ENCODE assay signal across 8 mouse cellular contexts in genomic region chr9:14379769-14380385, GRCm38 (mm10). TPM values are rescaled to one million over a fixed set of nuclear protein-coding genes. Genes with fewer than 3 reads are reported as not detected.
DNase-seq lines count a peak whose midpoint lies in the region; ATAC-seq and TF ChIP-seq lines count a peak whose summit lies in the region.

No protein-coding gene starts in this region.

- no peak for ATAC-seq in heart, embryonic 14.5 days (ENCODE audit: insufficient number of reproducible peaks, insufficient read depth, low FRiP score, low read depth)
- no peak for ATAC-seq in liver, postnatal 0 days

- no peaks in the 10 kb centered on the region for H3K36me3 ChIP-seq in heart, embryonic 14.5 days (ENCODE audit: control insufficient read depth, insufficient read depth, low read length)
- peaks cover 0 to 26% of the 10 kb centered on the region in 2 experiments; a peak in 2 of 4 replicates for H3K36me3 ChIP-seq in MEL (ENCODE audit: control insufficient read depth in 1 of 2, insufficient read depth in 2 of 2, low read length in 2 of 2)
- no peaks in the 10 kb centered on the region for H3K36me3 ChIP-seq in liver, postnatal 0 days (replicated peaks; ENCODE audit: insufficient read depth, low read length)

- WGBS in heart, embryonic 14.5 days: 38% methylated on average over 8 of the region's 8 CpGs
- WGBS in liver, postnatal 0 days (ENCODE audit: insufficient replicate concordance): 26% methylated on average over 8 of the region's 8 CpGs

- no peak for TF ChIP-seq POLR2A in MEL (IDR thresholded peaks at IDR 0.05; ENCODE audit: control insufficient read depth in 1 of 2, insufficient read depth in 1 of 2, low read depth in 1 of 2, low read length in 2 of 2, poor library complexity in 1 of 2)

- H3K9ac ChIP-seq in heart, embryonic 14.5 days (ENCODE audit: low read length): peak overlapping the region; percentile 76
- H3K9ac ChIP-seq in MEL (ENCODE audit: control insufficient read depth, low read depth, low read length, poor library complexity, severe bottlenecking): peak overlapping the region; percentile 81
- peak overlapping the region; percentile 79 for H3K9ac ChIP-seq in liver, postnatal 0 days (replicated peaks)

- no peak for TF ChIP-seq EP300 in MEL (IDR thresholded peaks at IDR 0.05; ENCODE audit: low read depth in 1 of 2, low read length in 2 of 2)
- TF ChIP-seq EP300 in liver, postnatal 0 days (IDR thresholded peaks at IDR 0.05; ENCODE audit: low read depth): no peak

- peak overlapping the region; percentile 55 to 58 for H3K4me3 ChIP-seq in heart, embryonic 14.5 days (ENCODE audit: control insufficient read depth in 1 of 2, insufficient read depth in 1 of 2, low read depth in 1 of 2, low read length in 2 of 2)
- peak overlapping the region; percentile 48 to 65 for H3K4me3 ChIP-seq in MEL (ENCODE audit: control insufficient read depth in 1 of 2, insufficient read depth in 1 of 2, low read depth in 2 of 2, low read length in 2 of 2)
- peak overlapping the region; percentile 75 for H3K4me3 ChIP-seq in liver, postnatal 0 days (ENCODE audit: low read depth, low read length)

- H3K79me2 ChIP-seq in MEL (ENCODE audit: control insufficient read depth, insufficient read depth, low read length, poor library complexity): peaks cover 12% of the 10 kb centered on the region

- DNase-seq in heart, adult 8-10 months (ENCODE audit: low spot score): no peak
- no peak for DNase-seq in MEL (ENCODE audit: low read depth, low spot score)
- peak; percentile 11 for DNase-seq in forelimb bud, embryonic 11.5 days (ENCODE audit: low read depth, low spot score)
- DNase-seq in liver, postnatal 0 days: no peak
- no peak for DNase-seq in layer of hippocampus, adult 8-10 months (ENCODE audit: low spot score in 2 of 2)
- DNase-seq in cerebellum, adult 9-10 months: no peak
- DNase-seq in adrenal gland, postnatal 36 days: no peak

- peaks cover 7 to 15% of the 10 kb centered on the region in 2 experiments; a peak in 3 of 4 replicates for H3K4me1 ChIP-seq in heart, embryonic 14.5 days (ENCODE audit: control insufficient read depth in 2 of 2, insufficient read depth in 2 of 2, low read length in 2 of 2)
- H3K4me1 ChIP-seq in MEL (ENCODE audit: control insufficient read depth in 1 of 2, insufficient read depth in 2 of 2, low read length in 2 of 2): peaks cover 10 to 37% of the 10 kb centered on the region in 2 experiments
- peaks cover 12% of the 10 kb centered on the region for H3K4me1 ChIP-seq in liver, postnatal 0 days (ENCODE audit: insufficient read depth)

- no peaks in the 10 kb centered on the region for H3K27me3 ChIP-seq in heart, embryonic 14.5 days (ENCODE audit: control insufficient read depth, insufficient read depth, low read length)
- H3K27me3 ChIP-seq in MEL (ENCODE audit: control insufficient read depth in 1 of 2, insufficient read depth in 2 of 2, low read length in 2 of 2): no peaks in the 10 kb centered on the region
- no peaks in the 10 kb centered on the region for H3K27me3 ChIP-seq in liver, postnatal 0 days (ENCODE audit: insufficient read depth, low read length)

- H3K4me2 ChIP-seq in heart, embryonic 14.5 days (ENCODE audit: low read length): peak overlapping the region; percentile 98
- peak overlapping the region; percentile 81 for H3K4me2 ChIP-seq in liver, postnatal 0 days (ENCODE audit: low read depth, low read length)

- TF ChIP-seq RAD21 in MEL (IDR thresholded peaks at IDR 0.05; ENCODE audit: low read depth, low read length): no peak

- no peak for TF ChIP-seq CTCF in MEL (IDR thresholded peaks at IDR 0.05 in 2 of 3, conservative IDR thresholded peaks at IDR 0.05 in 1 of 3; ENCODE audit: control insufficient read depth in 1 of 3, insufficient read depth in 1 of 3, low read depth in 2 of 3, low read length in 3 of 3, poor library complexity in 1 of 3, severe bottlenecking in 1 of 3)
- TF ChIP-seq CTCF in liver, postnatal 0 days (IDR thresholded peaks at IDR 0.05; ENCODE audit: low read depth): no peak

- no peak overlapping the region for H3K27ac ChIP-seq in heart, embryonic 14.5 days (replicated peaks in 1 of 2; ENCODE audit: control insufficient read depth in 1 of 2, insufficient read depth in 1 of 2, low read depth in 2 of 2, low read length in 2 of 2)
- no peak overlapping the region for H3K27ac ChIP-seq in MEL (ENCODE audit: control insufficient read depth, low read depth, low read length)
- peak overlapping the region; percentile 73 for H3K27ac ChIP-seq in liver, postnatal 0 days (ENCODE audit: low read depth)

- no peaks in the 10 kb centered on the region for H3K9me3 ChIP-seq in heart, embryonic 14.5 days (ENCODE audit: control insufficient read depth, low read length)
- no peaks in the 10 kb centered on the region for H3K9me3 ChIP-seq in MEL (replicated peaks; ENCODE audit: insufficient read depth, low read length)
- no peaks in the 10 kb centered on the region for H3K9me3 ChIP-seq in liver, postnatal 0 days (ENCODE audit: low read length)

TF ChIP-seq in MEL, 35 proteins besides CTCF, POLR2A, EP300 and RAD21:
- TF ChIP-seq CHD1 (IDR thresholded peaks at IDR 0.05; ENCODE audit: low read depth, low read length): no peak
- TF ChIP-seq JUND (IDR thresholded peaks at IDR 0.05; ENCODE audit: low read depth, low read length): no peak

RNA-seq across cellular contexts. Expression of gene Endod1, which starts 1.4 kb away (rescaled TPM):
- 7.1 and 8.7 TPM in 2 replicates for polyA plus RNA-seq in heart, embryonic 14.5 days (2014; fragmentation: Nextera tagmentation; extraction: Ambion mirVana)
- 1 to 10 TPM; 6.2 to 7.6 (median 7.1) TPM for total RNA-seq in heart, adult 8-10 months (2022)
- 20.4 and 33.7 TPM in 2 replicates for total RNA-seq in MEL (2012; rRNA removed)
- 10 to 100 TPM in 1 of 2 experiments, not detected in 1; 31.1 TPM for polyA plus RNA-seq in MEL (2012; ENCODE audit: insufficient read depth in 1 of 2, insufficient read length in 2 of 2, low read depth in 1 of 2, low replicate concordance in 2 of 2, missing spikeins in 1 of 2)
- polyA plus RNA-seq in liver, postnatal 0 days (2015; fragmentation: Nextera tagmentation; extraction: Ambion mirVana): 11.6 and 12.4 TPM in 2 replicates
- 10 to 100 TPM; 72.9 to 94.9 (median 82.4) TPM for total RNA-seq in layer of hippocampus, adult 8-10 months (2022)
- 10 to 100 TPM; 15.5 to 16.7 TPM for total RNA-seq in adrenal gland, postnatal 36 days (2021)
